Mouse (Mus musculus) midbrain, embryonic 12.5 days (tissue): ENCODE measurements around the gene Aifm3. TPM values are rescaled to one million over a fixed set of nuclear protein-coding genes. Genes with fewer than 3 reads are reported as not detected.

Experiments used
- ATAC-seq: fragments of 200-750 bp; cut with Nextera tagmentation; 2 replicates; pipeline ENCODE4 v1.8.0; 2017; ENCODE audit warnings: low read depth, moderate TSS enrichment, moderate library complexity; ENCODE audit not compliant: low FRiP score
- H3K27ac ChIP-seq: fragments of 300-500 bp; sonication (generic); replicated peaks from 2 replicates; pipeline ENCODE4 v1.5.1; 2016; ENCODE audit warnings: mild to moderate bottlenecking
- H3K27me3 ChIP-seq: fragments of 300-500 bp; sonication (generic); 2 replicates; pipeline ENCODE4 v1.6.1; 2016; ENCODE audit warnings: mild to moderate bottlenecking
- H3K36me3 ChIP-seq: fragments of 300-500 bp; sonication (generic); 2 replicates; pipeline ENCODE4 v1.6.1; 2016
- H3K4me1 ChIP-seq: fragments of 300-500 bp; sonication (generic); 2 replicates; pipeline ENCODE4 v1.6.1; 2016
- H3K4me2 ChIP-seq: fragments of 300-500 bp; sonication (generic); replicated peaks from 2 replicates; pipeline ENCODE4 v1.6.1; 2016; ENCODE audit warnings: mild to moderate bottlenecking, moderate library complexity
- H3K4me3 ChIP-seq: fragments of 300-500 bp; sonication (generic); 2 replicates; pipeline ENCODE4 v1.5.1; 2016; ENCODE audit warnings: mild to moderate bottlenecking
- H3K9ac ChIP-seq: fragments of 300-500 bp; sonication (generic); replicated peaks from 2 replicates; pipeline ENCODE4 v1.6.1; 2016; ENCODE audit warnings: mild to moderate bottlenecking, moderate library complexity
- H3K9me3 ChIP-seq: fragments of 300-500 bp; sonication (generic); 2 replicates; pipeline ENCODE4 v1.6.1; 2016; ENCODE audit warnings: mild to moderate bottlenecking
- WGBS: fragments of 180-500 bp; shearing (Covaris S2); methylation state at CpG from one replicate; pipeline ENCODE4 v1.1.7; 2016; 5-methylcytosine and 5-hydroxymethylcytosine counted together
- polyA plus RNA-seq: library from polyadenylated mRNA; unstranded; fragments of >200 nt; fragmentation: Nextera tagmentation; extraction: Ambion mirVana; gene quantifications from 2 replicates; pipeline ENCODE4 v1.2.1, GENCODE M21; 2016

Aifm3 gene
- polyA plus RNA-seq, 1 experiment from 2014 or later, result 4.0 TPM

DNA sequence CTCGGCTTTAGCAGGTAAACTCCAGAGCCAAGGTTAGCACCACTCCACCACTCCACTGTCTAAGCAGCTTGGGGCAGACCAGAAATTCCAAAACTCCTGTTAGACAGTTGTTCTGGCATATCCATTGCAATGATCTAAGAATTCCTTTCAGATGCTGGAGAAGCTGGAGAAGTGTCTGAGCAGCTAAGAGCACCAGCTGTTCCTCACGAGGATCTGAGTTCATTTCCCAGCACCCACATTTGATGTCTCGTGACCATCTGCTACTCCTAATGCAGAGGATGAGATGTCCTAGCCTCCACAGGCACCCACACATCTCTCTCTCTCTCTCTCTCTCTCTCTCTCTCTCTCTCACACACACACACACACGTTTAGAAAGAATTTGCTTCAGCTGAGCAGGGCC is 67.5 kb downstream of the Aifm3 start:
- no peak overlapping the region for H3K9ac ChIP-seq
- no peak overlapping the region for H3K27ac ChIP-seq
- peaks cover 55% of the 10 kb centered on the region for H3K4me1 ChIP-seq
- ATAC-seq, result no peak
- WGBS, result 60% methylated on average over 4 of the region's 4 CpGs
- no peaks in the 10 kb centered on the region for H3K9me3 ChIP-seq
- no peak overlapping the region for H3K4me3 ChIP-seq
- peaks cover 37% of the 10 kb centered on the region for H3K27me3 ChIP-seq
- H3K36me3 ChIP-seq, result no peaks in the 10 kb centered on the region
- H3K4me2 ChIP-seq, result no peak overlapping the region

Other genes with a start within 250 kb of the Aifm3 start
- 18.4 and 22.8 TPM in 2 replicates for gene Tmem191c, start 213.5 kb upstream of the Aifm3 start, polyA plus RNA-seq
- 0.46 and 0.58 TPM in 2 replicates for gene Serpind1, start 158.2 kb upstream of the Aifm3 start, polyA plus RNA-seq
- gene Snap29, start 83.6 kb upstream of the Aifm3 start, polyA plus RNA-seq, result 17.0 and 18.3 TPM in 2 replicates
- gene Pi4ka, start 83.3 kb upstream of the Aifm3 start, polyA plus RNA-seq, result 64.6 and 70.8 TPM in 2 replicates
- 98.2 and 100 TPM in 2 replicates for gene Crkl, start 37.6 kb upstream of the Aifm3 start, polyA plus RNA-seq
- gene Lztr1, start 19.1 kb downstream of the Aifm3 start, polyA plus RNA-seq, result 107 and 118 TPM in 2 replicates
- 53.1 and 61.2 TPM in 2 replicates for gene Thap7, start 41.5 kb downstream of the Aifm3 start, polyA plus RNA-seq
- gene Lrrc74b, start 71.6 kb downstream of the Aifm3 start, polyA plus RNA-seq, result 0.27 and 0.40 TPM in 2 replicates
- 0.80 and 1.4 TPM in 2 replicates for gene P2rx6, start 72.3 kb downstream of the Aifm3 start, polyA plus RNA-seq
- 4.5 and 5.6 TPM in 2 replicates for gene Slc7a4, start 93.6 kb downstream of the Aifm3 start, polyA plus RNA-seq
- gene Smpd4, start 129.7 kb downstream of the Aifm3 start, polyA plus RNA-seq, result 36.3 and 38.2 TPM in 2 replicates
- 7.1 and 7.9 TPM in 2 replicates for gene Ccdc74a, start 156.9 kb downstream of the Aifm3 start, polyA plus RNA-seq
- gene Med15, start 243.3 kb downstream of the Aifm3 start, polyA plus RNA-seq, result 47.4 and 48.0 TPM in 2 replicates